Mouse (Mus musculus) liver, adult 2 months (tissue): ENCODE data around the gene Commd1. TPM values are rescaled to one million over a fixed set of nuclear protein-coding genes. Genes with fewer than 3 reads are reported as not detected.

ENCODE experiments used
- DNase-seq: peaks from one replicate; pipeline ENCODE4 v3.0.0-alpha.2; 2011; ENCODE audit warnings: low read depth, low spot score; ENCODE audit errors: extremely low read depth
- H3K27ac ChIP-seq: fragments of 200-500 bp; replicated peaks from 2 replicates; pipeline ENCODE4 v1.5.1; 2012; ENCODE audit warnings: low read depth, mild to moderate bottlenecking, control low read depth, inconsistent platforms, low read length; ENCODE audit not compliant: insufficient read depth
- H3K27me3 ChIP-seq: fragments of 200-500 bp; 2 replicates; pipeline ENCODE4 v1.6.1; 2012; ENCODE audit warnings: mild to moderate bottlenecking, moderate library complexity, low read length, inconsistent platforms; ENCODE audit not compliant: control insufficient read depth, insufficient read depth
- H3K36me3 ChIP-seq: fragments of 200-500 bp; 2 replicates; pipeline ENCODE4 v1.6.1; 2012; ENCODE audit warnings: low read length, inconsistent platforms; ENCODE audit not compliant: control insufficient read depth, insufficient read depth
- H3K4me1 ChIP-seq: fragments of 200-500 bp; 2 replicates; pipeline ENCODE4 v1.6.1; 2011; ENCODE audit warnings: low read length; ENCODE audit not compliant: control insufficient read depth, insufficient read depth
- H3K4me3 ChIP-seq: fragments of 200-500 bp; 2 replicates; pipeline ENCODE4 v1.5.1; 2011; ENCODE audit warnings: low read depth, mild to moderate bottlenecking, control low read depth, low read length, moderate library complexity; ENCODE audit not compliant: insufficient read depth
- H3K79me2 ChIP-seq: fragments of 200-500 bp; 2 replicates; pipeline ENCODE4 v1.6.1; 2012; ENCODE audit warnings: inconsistent platforms, mild to moderate bottlenecking, low read length, moderate library complexity; ENCODE audit not compliant: control insufficient read depth, insufficient read depth
- H3K9ac ChIP-seq: fragments of 200-500 bp; 2 replicates; pipeline ENCODE4 v1.6.1; 2012; ENCODE audit warnings: low read depth, mild to moderate bottlenecking, control low read depth, inconsistent platforms, low read length
- CTCF ChIP-seq: fragments of 200-500 bp; IDR thresholded peaks from 2 replicates; pipeline ENCODE4 v1.5.1; 2011; ENCODE audit warnings: low read depth, low read length, control low read depth
- POLR2A ChIP-seq: fragments of 200-500 bp; IDR thresholded peaks from 2 replicates; pipeline ENCODE4 v1.6.1; 2011; ENCODE audit warnings: low read length, control low read depth; ENCODE audit not compliant: insufficient read depth; ENCODE audit errors: extremely low read depth
- WGBS: fragments of 180-500 bp; shearing (Covaris S2); methylation state at CpG from one replicate; pipeline ENCODE4 v1.1.7; 2018; 5-methylcytosine and 5-hydroxymethylcytosine counted together
- polyA plus RNA-seq: library from polyadenylated mRNA; depleted of rRNA; stranded (reverse); fragments of >200 nt; gene quantifications from 2 replicates; pipeline ENCODE4 v1.2.3, GENCODE M21; 2012
- total RNA-seq: library from RNA; depleted of rRNA; stranded (reverse); fragments of >200 nt; gene quantifications from 2 replicates; pipeline ENCODE4 v1.2.3, GENCODE M21; 2014

Gene Commd1
- total and polyA plus RNA-seq, 2 experiments: 15.9 to 53.5 TPM

DNA sequence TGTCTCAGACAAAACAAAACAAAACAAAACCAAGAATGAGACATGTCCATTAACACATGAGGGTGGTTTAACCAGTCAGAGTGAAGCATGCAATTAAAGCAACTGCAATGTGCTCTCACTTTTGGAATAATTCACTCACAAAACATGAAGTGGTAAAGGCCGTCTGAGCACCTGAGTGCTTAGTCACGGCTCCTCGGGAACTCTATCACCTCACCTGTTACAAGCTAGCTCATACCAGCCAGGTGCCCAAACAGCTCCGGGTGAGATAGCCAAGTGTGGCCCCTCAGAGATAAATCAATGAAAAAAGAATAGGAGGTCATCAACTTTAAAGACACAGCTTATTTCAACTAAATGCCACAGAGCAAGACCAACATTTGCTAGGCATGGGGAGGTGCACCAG lies 127.6 kb downstream of the Commd1 start:
- H3K4me1 ChIP-seq: peaks cover 31% of the 10 kb centered on the region
- DNase-seq: no peak
- H3K79me2 ChIP-seq: peaks cover 58% of the 10 kb centered on the region
- H3K9ac ChIP-seq: no peak overlapping the region
- H3K4me3 ChIP-seq: no peak overlapping the region
- no peak for TF ChIP-seq CTCF
- no peak for TF ChIP-seq POLR2A
- H3K27ac ChIP-seq: no peak overlapping the region
- H3K27me3 ChIP-seq: no peaks in the 10 kb centered on the region
- 67% methylated on average over 4 of the region's 4 CpGs for WGBS
- no peaks in the 10 kb centered on the region for H3K36me3 ChIP-seq

DNA sequence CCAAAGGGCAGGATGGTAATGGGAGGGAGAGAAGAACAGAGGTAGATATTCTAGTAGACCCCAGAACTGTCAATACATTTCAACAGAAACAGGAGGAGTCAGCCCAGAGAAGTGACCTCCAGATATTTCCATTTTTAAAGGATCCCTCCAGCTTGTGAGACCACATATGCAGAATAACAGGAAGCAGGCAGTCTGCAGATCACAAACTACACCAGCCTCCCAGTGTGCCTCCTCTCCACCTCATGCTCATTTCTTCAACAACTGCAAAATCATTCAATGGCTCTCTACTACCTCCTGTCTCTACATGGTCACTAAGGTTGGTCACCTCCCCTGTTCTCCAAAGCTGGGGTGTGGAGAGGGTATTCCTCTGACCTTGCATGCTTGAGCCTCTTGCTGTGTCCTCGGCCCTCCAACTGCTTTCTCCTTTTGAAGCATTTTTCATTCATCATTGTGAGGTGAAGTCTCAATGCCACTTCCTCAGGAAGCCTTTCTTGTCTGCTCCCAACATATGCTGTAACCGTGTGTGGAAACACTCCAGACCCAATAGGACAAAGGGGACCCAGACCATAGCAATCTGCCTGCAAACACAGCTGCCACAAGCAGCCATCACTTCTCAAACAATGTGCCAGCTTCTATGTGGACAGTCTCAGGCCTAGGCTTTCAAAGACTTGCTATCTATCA lies 128.6 kb downstream of the Commd1 start:
- H3K27me3 ChIP-seq: no peaks in the 10 kb centered on the region
- no peaks in the 10 kb centered on the region for H3K36me3 ChIP-seq
- H3K9ac ChIP-seq: no peak overlapping the region
- DNase-seq: no peak
- H3K27ac ChIP-seq: 0 out of 2 replicates have a peak overlapping the region, but pooled peaks have one; percentile 1
- peaks cover 55% of the 10 kb centered on the region for H3K79me2 ChIP-seq
- no peak overlapping the region for H3K4me3 ChIP-seq
- TF ChIP-seq CTCF (no peak), POLR2A (no peak)
- H3K4me1 ChIP-seq: peaks cover 32% of the 10 kb centered on the region
- WGBS: 64% methylated on average over 2 of the region's 2 CpGs

DNA sequence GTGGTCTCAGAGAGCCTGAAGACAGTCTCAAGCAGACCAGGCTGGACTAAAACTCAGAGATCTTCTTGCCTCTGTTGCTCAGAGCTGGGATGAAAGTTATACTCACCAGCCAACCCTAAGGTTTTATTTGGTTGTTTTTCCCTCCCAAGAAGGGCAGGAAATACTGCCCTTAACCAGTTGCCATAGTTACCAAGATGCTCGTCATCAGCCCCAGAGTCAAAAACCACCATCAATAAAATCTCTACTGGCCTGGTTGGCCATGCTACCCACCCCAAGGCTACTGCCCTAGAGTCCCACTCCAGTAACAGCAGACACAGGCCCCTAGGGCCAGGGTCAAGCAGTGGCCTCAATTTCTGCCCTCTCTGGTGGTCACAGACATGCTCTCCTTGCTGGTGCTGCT lies 129.7 kb downstream of the Commd1 start:
- no peaks in the 10 kb centered on the region for H3K36me3 ChIP-seq
- peaks cover 40% of the 10 kb centered on the region for H3K4me1 ChIP-seq
- TF ChIP-seq POLR2A (no peak), CTCF (no peak)
- no peak for DNase-seq
- no peaks in the 10 kb centered on the region for H3K27me3 ChIP-seq
- no peak overlapping the region for H3K27ac ChIP-seq
- peaks cover 56% of the 10 kb centered on the region for H3K79me2 ChIP-seq
- H3K9ac ChIP-seq: no peak overlapping the region
- no peak overlapping the region for H3K4me3 ChIP-seq
- 70% methylated on average over 1 of the region's 1 CpGs for WGBS

DNA sequence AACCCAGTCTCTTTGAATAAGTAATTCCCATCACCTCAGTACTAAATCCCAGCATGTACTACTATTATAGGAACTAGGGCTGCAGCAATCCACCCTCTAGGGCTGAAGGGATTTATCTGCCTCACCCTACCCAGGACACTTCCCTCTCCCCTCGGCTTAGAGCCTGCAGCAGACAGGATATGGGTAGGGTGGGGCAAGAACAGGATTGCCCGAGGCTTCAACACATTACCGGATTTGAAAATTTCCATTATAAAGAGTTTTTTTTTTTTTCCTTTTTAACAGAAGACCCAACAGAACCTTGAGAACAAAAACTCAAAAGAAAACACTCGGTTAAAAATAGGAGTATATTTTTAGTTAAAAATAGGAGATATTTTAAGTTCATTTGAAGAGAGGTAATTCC lies 130.8 kb downstream of the Commd1 start:
- peaks cover 57% of the 10 kb centered on the region for H3K79me2 ChIP-seq
- no peak overlapping the region for H3K27ac ChIP-seq
- WGBS: 68% methylated on average over 4 of the region's 4 CpGs
- H3K9ac ChIP-seq: no peak overlapping the region
- H3K4me3 ChIP-seq: no peak overlapping the region
- H3K27me3 ChIP-seq: no peaks in the 10 kb centered on the region
- peaks cover 43% of the 10 kb centered on the region for H3K4me1 ChIP-seq
- TF ChIP-seq CTCF (no peak), POLR2A (no peak)
- H3K36me3 ChIP-seq: no peaks in the 10 kb centered on the region
- no peak for DNase-seq

DNA sequence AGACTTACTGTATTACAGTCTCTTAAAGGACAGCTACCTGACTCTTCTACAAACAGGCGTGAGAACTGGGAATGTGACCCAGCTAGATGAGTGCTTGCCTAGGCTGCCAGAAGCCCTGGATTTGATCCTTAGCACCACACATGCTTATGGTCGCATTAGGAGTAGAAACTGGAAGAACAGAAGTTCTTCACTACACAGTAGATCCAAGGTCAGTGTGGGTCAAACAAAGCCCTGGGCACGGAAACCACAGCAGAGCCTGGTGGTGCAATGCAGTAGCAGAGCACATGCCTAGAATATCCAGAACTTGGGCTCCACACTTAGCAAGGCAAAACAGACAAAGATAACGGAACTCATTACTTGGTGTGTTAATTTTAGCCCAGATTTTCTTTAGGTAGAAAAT lies 132.1 kb downstream of the Commd1 start:
- peak; percentile 72 for DNase-seq
- Histone ChIP-seq H3K27me3 (no peaks in the 10 kb centered on the region), H3K9ac (no peak overlapping the region), H3K27ac (peak overlapping the region; percentile 78), H3K36me3 (no peaks in the 10 kb centered on the region), H3K4me3 (no peak overlapping the region), H3K4me1 (peaks cover 53% of the 10 kb centered on the region), H3K79me2 (peaks cover 62% of the 10 kb centered on the region)
- TF ChIP-seq POLR2A: no peak
- 0 out of 2 replicates have a peak, but pooled peaks have one; percentile 18 for TF ChIP-seq CTCF
- 17% methylated on average over 4 of the region's 4 CpGs for WGBS

DNA sequence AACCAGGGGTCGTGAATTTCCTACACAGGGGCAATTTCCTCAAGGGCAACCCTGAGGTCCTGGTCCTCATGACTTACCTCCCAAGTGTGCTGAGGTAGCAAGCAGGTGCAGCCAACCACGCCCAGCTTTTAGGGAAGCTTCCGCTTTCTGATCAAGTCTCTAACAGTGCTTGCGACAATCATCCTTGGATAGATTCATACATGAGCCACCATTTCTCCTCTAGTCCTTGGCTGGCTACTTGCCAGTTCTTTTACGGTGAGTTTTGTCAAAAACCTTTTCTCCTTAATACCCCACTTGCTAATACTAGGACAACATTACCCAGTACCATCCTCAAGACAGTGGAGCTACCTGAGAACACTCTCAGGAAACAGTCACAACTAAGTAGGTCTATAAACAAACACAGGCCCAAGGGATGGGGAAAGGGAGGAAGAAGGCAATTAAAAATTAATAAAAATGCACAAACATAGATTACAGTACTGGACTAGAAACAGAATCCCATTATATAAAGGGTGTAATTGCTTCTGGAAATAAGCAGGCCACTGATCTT lies 133.5 kb downstream of the Commd1 start:
- no peaks in the 10 kb centered on the region for H3K36me3 ChIP-seq
- TF ChIP-seq POLR2A (no peak), CTCF (no peak)
- WGBS: 73% methylated on average over 5 of the region's 5 CpGs

More for the DNA sequence above, 133.5 kb downstream of the Commd1 start:
- Histone ChIP-seq H3K9ac (no peak overlapping the region), H3K4me1 (peaks cover 55% of the 10 kb centered on the region), H3K27me3 (no peaks in the 10 kb centered on the region), H3K79me2 (peaks cover 55% of the 10 kb centered on the region), H3K4me3 (no peak overlapping the region), H3K27ac (peak overlapping the region; percentile 78)
- DNase-seq: no peak
